In the genomic region with DNA sequence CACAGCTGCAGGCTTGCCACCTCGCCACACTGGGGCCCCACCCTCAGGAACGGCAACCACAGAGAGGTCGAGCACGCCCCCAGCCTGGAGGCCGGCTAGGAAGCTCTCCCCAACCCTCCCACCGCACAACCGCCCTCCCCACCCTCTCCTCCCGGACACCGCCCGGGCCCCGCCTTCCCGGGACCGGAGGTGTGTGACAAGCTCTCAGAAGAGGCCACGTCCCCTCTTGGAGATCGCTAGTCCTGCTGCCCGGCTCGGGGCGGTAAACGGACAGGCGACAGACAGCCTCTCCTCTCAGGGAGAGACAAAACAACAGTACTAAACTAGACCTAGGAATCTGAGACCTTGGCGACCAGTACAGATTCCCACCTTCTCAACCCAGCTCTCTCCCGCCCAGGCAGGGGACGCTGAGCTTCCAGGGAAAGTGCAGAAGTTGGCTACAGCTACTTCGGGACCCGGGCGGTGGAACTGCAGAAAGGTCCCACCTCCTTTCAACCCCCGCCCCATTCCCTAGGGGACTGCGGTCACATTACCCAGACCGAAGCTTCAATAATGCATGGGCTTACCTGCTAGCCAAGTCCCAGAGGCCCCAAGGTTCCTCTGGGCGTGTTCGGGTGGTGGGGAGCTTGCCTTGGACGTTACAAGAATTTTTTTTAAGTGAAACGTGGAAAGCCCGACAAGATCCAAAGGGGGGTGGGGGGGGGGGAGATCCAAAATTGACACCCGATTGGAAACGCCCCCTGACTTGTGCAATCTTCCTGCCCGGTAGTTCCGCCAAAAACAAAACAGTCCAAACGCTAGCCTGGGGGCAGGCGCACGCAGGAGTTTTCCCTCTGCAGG, we compare ENCODE assay signal across 8 mouse cellular contexts. TPM values are rescaled to one million over a fixed set of nuclear protein-coding genes. Genes with fewer than 3 reads are reported as not detected.
DNase-seq lines count a peak whose midpoint lies in the region; ATAC-seq lines count a peak whose summit lies in the region.

No protein-coding gene starts in this region.

- ATAC-seq in hindbrain, embryonic 16.5 days, result peak; percentile 77
- ATAC-seq in liver, embryonic 13.5 days (ENCODE audit: low read depth), result peak; percentile 86

- H3K36me3 ChIP-seq in hindbrain, embryonic 16.5 days (ENCODE audit: control insufficient read depth, insufficient read depth, low read length), result no peaks in the 10 kb centered on the region
- no peaks in the 10 kb centered on the region for H3K36me3 ChIP-seq in liver, embryonic 13.5 days

- H3K27me3 ChIP-seq in hindbrain, embryonic 16.5 days (replicated peaks; ENCODE audit: control insufficient read depth, insufficient read depth, low read length), result no peaks in the 10 kb centered on the region
- peaks cover 7% of the 10 kb centered on the region; the same call in 1 of the 2 replicates for H3K27me3 ChIP-seq in liver, embryonic 13.5 days

- peak overlapping the region; percentile 89 for H3K4me3 ChIP-seq in hindbrain, embryonic 16.5 days (ENCODE audit: low read length)
- peak overlapping the region; percentile 73 for H3K4me3 ChIP-seq in liver, embryonic 13.5 days (replicated peaks)

- H3K27ac ChIP-seq in hindbrain, embryonic 16.5 days (ENCODE audit: low read depth, low read length), result peak overlapping the region; percentile 75
- H3K27ac ChIP-seq in liver, embryonic 13.5 days, result peak overlapping the region; percentile 81

- under 1% methylated on average over 41 of the region's 41 CpGs for WGBS in hindbrain, embryonic 16.5 days
- WGBS in liver, embryonic 13.5 days (ENCODE audit: insufficient replicate concordance), result under 1% methylated on average over 41 of the region's 41 CpGs

- H3K9me3 ChIP-seq in hindbrain, embryonic 16.5 days (ENCODE audit: control insufficient read depth, low read length), result no peaks in the 10 kb centered on the region
- no peaks in the 10 kb centered on the region for H3K9me3 ChIP-seq in liver, embryonic 13.5 days (replicated peaks)

- peaks cover 9% of the 10 kb centered on the region for H3K4me1 ChIP-seq in hindbrain, embryonic 16.5 days (ENCODE audit: control insufficient read depth, insufficient read depth, low read depth, low read length)
- peaks cover 31% of the 10 kb centered on the region for H3K4me1 ChIP-seq in liver, embryonic 13.5 days (replicated peaks)

- peak overlapping the region; percentile 95 for H3K4me2 ChIP-seq in hindbrain, embryonic 16.5 days (ENCODE audit: low read length)
- peak overlapping the region; percentile 95 for H3K4me2 ChIP-seq in liver, embryonic 13.5 days

- intact Hi-C loops in left cerebral cortex, postnatal 4 days (cut with DNase I), result no loop called here

- DNase-seq in left cerebral cortex, postnatal 4 days, result peak; percentile 53
- DNase-seq in left cerebral cortex, adult 18-20 months (ENCODE audit: low spot score in 2 of 2), result no peak
- DNase-seq in cerebellum, postnatal 10 days, result peak; percentile 71 to 72
- DNase-seq in gastrocnemius, adult 8-10 months (ENCODE audit: low spot score in 2 of 2), result peak; percentile 47 to 63
- peak; percentile 72 for DNase-seq in liver, embryonic 13.5 days
- peak; percentile 49 for DNase-seq in naive thymus-derived CD4-positive, alpha-beta T cell, adult 2 months (ENCODE audit: low read depth)
- peak; percentile 63 for DNase-seq in testis, postnatal 14 days (ENCODE audit: low spot score)

- H3K9ac ChIP-seq in hindbrain, embryonic 16.5 days (ENCODE audit: low read depth, low read length), result peak overlapping the region; percentile 86
- peak overlapping the region; percentile 76 for H3K9ac ChIP-seq in liver, embryonic 13.5 days

RNA-seq across cellular contexts. Expression of gene Utrn, which starts 0.8 kb away (rescaled TPM):
- total RNA-seq in left cerebral cortex, postnatal 4 days (2021), result 10 to 100 TPM; 32.1 to 34.6 TPM
- 10 to 100 TPM; 61.6 to 69.4 TPM for total RNA-seq in left cerebral cortex, adult 18-20 months (2021)
- 10 to 100 TPM; 17.2 to 23.0 (median 20.2) TPM for total RNA-seq in gastrocnemius, adult 8-10 months (2022)
- polyA plus RNA-seq in hindbrain, embryonic 16.5 days (2015; fragmentation: Nextera tagmentation; extraction: Ambion mirVana), result 25.4 and 25.7 TPM in 2 replicates
- 9.2 and 9.7 TPM in 2 replicates for polyA plus RNA-seq in liver, embryonic 13.5 days (2015; fragmentation: Nextera tagmentation; extraction: Ambion mirVana)

Comparison
In these comparisons a context has a peak if more than half of its experiments do, and no peak if none do; other contexts are left out.
1. DNase-seq: peak in left cerebral cortex, postnatal 4 days (single experiment), cerebellum, postnatal 10 days (2 of 2), gastrocnemius, adult 8-10 months (2 of 2), liver, embryonic 13.5 days (single experiment), naive thymus-derived CD4-positive, alpha-beta T cell, adult 2 months (single experiment) and testis, postnatal 14 days (single experiment); none in left cerebral cortex, adult 18-20 months (0 of 2).